Mouse (Mus musculus) kidney, postnatal 0 days (tissue): ENCODE measurements around the gene Htr2a. TPM values are rescaled to one million over a fixed set of nuclear protein-coding genes. Genes with fewer than 3 reads are reported as not detected.

Experiments used
- ATAC-seq: fragments of 200-750 bp; cut with Nextera tagmentation; replicated peaks from 2 replicates; pipeline ENCODE4 v1.8.0; 2017; ENCODE audit warnings: low read depth, moderate number of reproducible peaks, moderate TSS enrichment, moderate library complexity; ENCODE audit not compliant: low FRiP score
- DNase-seq: peaks from one replicate; pipeline ENCODE4 v3.0.0-alpha.2; 2016; ENCODE audit warnings: low spot score
- H3K27ac ChIP-seq: fragments of 300-500 bp; sonication (generic); 2 replicates; pipeline ENCODE4 v1.5.1; 2014; ENCODE audit warnings: mild to moderate bottlenecking
- H3K27me3 ChIP-seq: fragments of 300-500 bp; sonication (generic); 2 replicates; pipeline ENCODE4 v1.6.1; 2014; ENCODE audit warnings: low read length, mixed read lengths; ENCODE audit not compliant: insufficient read depth
- H3K36me3 ChIP-seq: fragments of 300-500 bp; sonication (generic); 2 replicates; pipeline ENCODE4 v1.6.1; 2014; ENCODE audit warnings: low read length, mixed read lengths; ENCODE audit not compliant: insufficient read depth
- H3K4me1 ChIP-seq: fragments of 300-500 bp; sonication (generic); replicated peaks from 2 replicates; pipeline ENCODE4 v1.6.1; 2014; ENCODE audit warnings: antibody characterized with exemption, low read length, mixed read lengths; ENCODE audit not compliant: insufficient read depth
- H3K4me2 ChIP-seq: fragments of 300-500 bp; sonication (generic); 2 replicates; pipeline ENCODE4 v1.6.1; 2014; ENCODE audit warnings: mild to moderate bottlenecking, low read length, moderate library complexity, mixed read lengths
- H3K4me3 ChIP-seq: fragments of 300-500 bp; sonication (generic); replicated peaks from 2 replicates; pipeline ENCODE4 v1.5.1; 2014; ENCODE audit warnings: low read depth, low read length
- H3K9ac ChIP-seq: fragments of 300-500 bp; sonication (generic); 2 replicates; pipeline ENCODE4 v1.6.1; 2014; ENCODE audit warnings: low read depth, low read length
- H3K9me3 ChIP-seq: fragments of 300-500 bp; sonication (generic); replicated peaks from 2 replicates; pipeline ENCODE4 v1.6.1; 2016; ENCODE audit warnings: low read length, inconsistent platforms, mixed read lengths
- CTCF ChIP-seq: IDR thresholded peaks from 2 replicates; pipeline ENCODE4 v1.5.1; 2016; ENCODE audit warnings: antibody characterized with exemption, low read depth, mild to moderate bottlenecking, moderate library complexity
- WGBS: fragments of 180-500 bp; shearing (Covaris S2); extraction: QIAGEN DNeasy Blood & Tissue Kit; methylation state at CpG from one replicate; pipeline ENCODE4 v1.1.7; 2014; 5-methylcytosine and 5-hydroxymethylcytosine counted together
- polyA plus RNA-seq: library from polyadenylated mRNA; unstranded; fragments of >200 nt; fragmentation: Nextera tagmentation; extraction: Ambion mirVana; gene quantifications from 2 replicates; pipeline ENCODE4 v1.2.1, GENCODE M21; 2015

The Htr2a gene
- polyA plus RNA-seq, 1 experiment from 2014 or later = 0.32 TPM

- H3K9ac ChIP-seq = no peak overlapping the region
- no peaks in the 10 kb centered on the region for H3K4me1 ChIP-seq
- no peaks in the 10 kb centered on the region for H3K27me3 ChIP-seq
- H3K36me3 ChIP-seq = no peaks in the 10 kb centered on the region
- DNase-seq (no peak), ATAC-seq (no peak)
- no peak overlapping the region for H3K4me3 ChIP-seq
- H3K4me2 ChIP-seq = no peak overlapping the region
- no peaks in the 10 kb centered on the region for H3K9me3 ChIP-seq
- no peak overlapping the region for H3K27ac ChIP-seq
- no peak for TF ChIP-seq CTCF
- 89% methylated on average over 2 of the region's 2 CpGs for WGBS
These were observed 51.3 kb downstream of the Htr2a start for GRCm38 (mm10) chr14:74691963-74692362.

GRCm38 (mm10) chr14:74696766-74697165 is 56.1 kb downstream of the Htr2a start:
- peak; percentile 77 for DNase-seq
- H3K9me3 ChIP-seq = no peaks in the 10 kb centered on the region
- no peak for TF ChIP-seq CTCF
- no peak overlapping the region for H3K4me2 ChIP-seq
- WGBS = 15% methylated on average over 4 of the region's 4 CpGs
- no peaks in the 10 kb centered on the region for H3K4me1 ChIP-seq
- no peaks in the 10 kb centered on the region for H3K27me3 ChIP-seq
- H3K27ac ChIP-seq = no peak overlapping the region
- H3K36me3 ChIP-seq = no peaks in the 10 kb centered on the region
- no peak overlapping the region for H3K4me3 ChIP-seq
- ATAC-seq = no peak
- H3K9ac ChIP-seq = no peak overlapping the region

- H3K27me3 ChIP-seq = no peaks in the 10 kb centered on the region
- H3K4me2 ChIP-seq = no peak overlapping the region
- H3K9ac ChIP-seq = no peak overlapping the region
- DNase-seq (no peak), ATAC-seq (no peak)
- no peak overlapping the region for H3K4me3 ChIP-seq
- no peaks in the 10 kb centered on the region for H3K9me3 ChIP-seq
- TF ChIP-seq CTCF = no peak
- H3K27ac ChIP-seq = no peak overlapping the region
- no peaks in the 10 kb centered on the region for H3K4me1 ChIP-seq
- no peaks in the 10 kb centered on the region for H3K36me3 ChIP-seq
These were observed 56.8 kb downstream of the Htr2a start for GRCm38 (mm10) chr14:74697432-74697831.

GRCm38 (mm10) chr14:74699241-74699640 is 58.6 kb downstream of the Htr2a start:
- TF ChIP-seq CTCF = no peak
- Histone ChIP-seq H3K4me2 (no peak overlapping the region), H3K4me1 (no peaks in the 10 kb centered on the region; the same call in 1 of the 2 replicates), H3K27ac (no peak overlapping the region), H3K4me3 (no peak overlapping the region), H3K9ac (no peak overlapping the region), H3K9me3 (no peaks in the 10 kb centered on the region), H3K27me3 (no peaks in the 10 kb centered on the region), H3K36me3 (no peaks in the 10 kb centered on the region)
- 87% methylated on average over 3 of the region's 3 CpGs for WGBS
- ATAC-seq = no peak
- DNase-seq = no peak

- TF ChIP-seq CTCF = no peak
- Histone ChIP-seq H3K4me1 (no peaks in the 10 kb centered on the region; the same call in 1 of the 2 replicates), H3K9me3 (no peaks in the 10 kb centered on the region), H3K27ac (peak overlapping the region; percentile 3; the same call in 1 of the 2 replicates), H3K4me2 (no peak overlapping the region), H3K27me3 (no peaks in the 10 kb centered on the region), H3K36me3 (no peaks in the 10 kb centered on the region), H3K9ac (no peak overlapping the region), H3K4me3 (no peak overlapping the region)
- ATAC-seq = no peak
- WGBS = 32% methylated on average over 6 of the region's 6 CpGs
- peak; percentile 41 for DNase-seq
These were observed 63.3 kb downstream of the Htr2a start for GRCm38 (mm10) chr14:74703930-74704329.

- Histone ChIP-seq H3K36me3 (no peaks in the 10 kb centered on the region), H3K4me2 (no peak overlapping the region), H3K4me1 (no peaks in the 10 kb centered on the region; the same call in 1 of the 2 replicates), H3K9me3 (no peaks in the 10 kb centered on the region), H3K9ac (no peak overlapping the region), H3K4me3 (no peak overlapping the region), H3K27me3 (no peaks in the 10 kb centered on the region), H3K27ac (no peak overlapping the region)
- 17% methylated on average over 3 of the region's 3 CpGs for WGBS
- peak; percentile 82 for DNase-seq
- peak; percentile 73 for TF ChIP-seq CTCF
- ATAC-seq = no peak
These were observed 68.4 kb downstream of the Htr2a start for GRCm38 (mm10) chr14:74709054-74709453.

GRCm38 (mm10) chr14:74723541-74723940 is 82.9 kb downstream of the Htr2a start:
- Histone ChIP-seq H3K9ac (no peak overlapping the region), H3K9me3 (no peaks in the 10 kb centered on the region), H3K4me1 (no peaks in the 10 kb centered on the region), H3K27me3 (no peaks in the 10 kb centered on the region), H3K4me3 (no peak overlapping the region), H3K36me3 (no peaks in the 10 kb centered on the region), H3K4me2 (no peak overlapping the region), H3K27ac (no peak overlapping the region)
- DNase-seq (no peak), ATAC-seq (no peak)
- 64% methylated on average over 3 of the region's 3 CpGs for WGBS
- TF ChIP-seq CTCF = peak; percentile 50
